Mouse (Mus musculus) kidney, postnatal 14 days (tissue): ENCODE measurements at regions not wholly inside any gene's neighbourhood (a gene's known extent, or its start where the extent isn't known, plus 50 kb on each side); places are given as distances from the start of the nearest gene placed in this dataset.
A peak's percentile ranks its signal among the peaks of the same experiment; 100 is the strongest.
"Not testable (repeated sequence)": the region's sequence is repeated elsewhere in the genome, so short reads cannot be mapped to it uniquely, and the experiment has no call there.

Experiments used
- DNase-seq: peaks from one replicate; pipeline ENCODE4 v3.0.0; 2022; ENCODE audit warnings: mixed read lengths

DNA sequence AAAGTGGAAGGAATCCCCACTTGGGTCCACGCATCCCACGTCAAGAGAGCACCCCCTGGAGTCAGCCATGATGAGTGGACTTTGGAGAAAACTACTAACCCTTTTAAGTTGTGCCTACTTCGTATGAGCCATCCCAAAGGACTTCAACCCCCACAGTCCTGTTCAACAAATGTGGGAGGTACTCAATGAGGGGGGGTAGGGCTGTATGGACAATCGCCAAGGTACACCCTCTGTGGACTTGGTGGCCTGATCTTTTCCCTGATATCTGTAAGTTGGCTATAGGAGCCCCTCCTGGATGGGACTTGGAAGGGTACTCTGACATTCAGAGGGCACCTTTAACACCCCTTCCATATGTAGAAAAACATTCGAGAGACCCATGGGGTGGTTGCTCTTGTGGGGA, 256.5 kb upstream of the Olfr161 start:
- not testable (repeated sequence) for DNase-seq

DNA sequence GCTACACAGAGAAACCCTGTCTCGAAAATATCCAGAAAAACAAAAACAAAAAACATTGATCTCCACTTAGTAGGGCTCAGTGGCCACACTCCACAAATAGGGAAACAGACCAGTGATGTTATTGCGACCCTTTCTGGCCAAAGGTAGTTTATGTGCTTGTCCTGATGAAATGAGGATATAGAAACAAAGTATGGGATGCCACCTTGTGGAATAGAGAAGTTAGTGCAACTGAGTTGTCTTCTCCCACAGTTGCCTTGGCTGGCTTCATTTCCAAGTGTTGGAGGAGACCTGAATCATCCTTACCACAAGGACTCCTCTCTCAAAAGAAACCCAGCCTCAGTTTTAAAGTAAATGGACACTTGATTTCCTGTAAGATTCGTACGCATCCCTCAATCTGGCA, 247.5 kb upstream of the Olfr161 start:
- not testable (repeated sequence) for DNase-seq

DNA sequence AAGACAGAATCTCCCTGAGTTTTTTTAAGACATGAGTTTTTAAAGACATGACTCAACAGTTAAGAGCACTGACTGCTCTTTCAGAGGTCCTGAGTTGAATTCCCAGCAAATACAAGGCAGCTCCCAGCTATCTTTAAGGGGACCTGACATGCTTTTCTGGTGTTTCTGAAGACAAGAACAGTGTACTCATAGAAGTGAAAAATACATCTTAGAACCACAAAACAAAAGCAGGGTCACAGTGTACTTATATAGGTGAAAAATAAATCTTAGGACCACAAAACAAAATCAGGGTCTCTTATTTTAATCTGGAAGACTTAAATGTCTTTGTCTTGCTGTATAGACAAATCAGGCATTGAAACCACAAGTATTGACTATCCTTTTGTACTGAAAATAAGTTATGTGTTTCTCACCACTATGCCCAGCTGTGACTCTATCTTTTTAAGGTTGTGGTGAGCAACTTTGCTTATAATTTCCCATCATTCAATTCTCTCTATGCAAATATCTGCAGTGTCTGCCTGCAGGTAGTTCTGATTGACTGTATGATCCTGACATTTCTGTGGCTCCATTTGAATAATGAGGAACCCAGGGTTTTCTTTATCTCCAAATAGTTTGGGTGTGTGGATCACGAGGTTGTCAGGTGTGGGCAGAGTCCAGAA, 246.0 kb upstream of the Olfr161 start:
- not testable (repeated sequence) for DNase-seq

DNA sequence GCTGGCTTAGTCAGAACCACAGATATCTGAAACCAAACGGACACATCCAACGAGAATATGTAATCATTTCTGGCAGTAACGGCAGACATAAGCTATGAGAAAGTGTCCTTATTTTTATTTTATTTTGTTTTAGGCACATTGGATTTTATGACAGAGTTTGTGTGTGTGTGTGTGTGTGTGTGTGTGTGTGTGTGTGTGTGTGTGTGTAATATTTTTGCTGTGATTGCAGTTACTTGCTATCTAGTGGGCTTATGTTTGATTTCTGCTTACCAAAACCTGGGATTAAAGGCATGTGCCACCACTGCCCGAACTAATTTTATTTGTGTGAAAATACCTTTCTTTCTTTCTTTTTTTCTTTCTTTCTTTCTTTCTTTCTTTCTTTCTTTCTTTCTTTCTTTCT, 241.5 kb upstream of the Olfr161 start:
- DNase-seq: not testable (repeated sequence)

DNA sequence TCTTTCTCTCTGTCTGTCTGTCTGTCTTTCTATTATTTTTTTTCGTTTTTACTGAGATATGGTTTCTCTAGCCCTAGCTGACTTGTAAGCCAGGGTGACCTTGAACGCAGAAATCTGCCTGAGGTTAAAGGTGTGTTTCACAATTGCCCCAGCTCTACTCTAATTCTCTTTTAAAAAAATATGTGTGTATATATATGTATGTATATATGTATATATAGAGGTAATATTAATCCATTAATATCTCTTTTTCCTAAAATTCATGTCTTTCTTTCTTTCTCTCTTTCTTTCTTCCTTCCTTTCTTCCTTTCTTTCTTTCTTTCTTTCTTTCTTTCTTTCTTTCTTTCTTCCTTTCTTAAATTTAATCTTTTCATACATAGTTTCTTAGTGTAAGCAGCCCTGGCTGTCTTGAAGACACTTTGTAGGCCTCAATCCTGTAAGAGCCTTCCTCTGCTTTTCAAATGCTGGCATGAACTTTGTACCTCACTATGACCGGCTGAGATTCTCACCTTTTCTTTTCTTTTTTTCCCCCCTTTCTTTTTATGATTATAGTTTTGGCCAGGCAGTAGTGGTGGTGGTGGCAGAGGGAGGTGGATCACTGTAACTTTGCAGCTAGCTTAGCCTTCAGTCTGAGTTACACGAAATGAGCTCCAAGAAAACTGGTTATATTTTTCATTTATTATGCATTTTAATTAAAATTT, 240.8 kb upstream of the Olfr161 start:
- not testable (repeated sequence) for DNase-seq

DNA sequence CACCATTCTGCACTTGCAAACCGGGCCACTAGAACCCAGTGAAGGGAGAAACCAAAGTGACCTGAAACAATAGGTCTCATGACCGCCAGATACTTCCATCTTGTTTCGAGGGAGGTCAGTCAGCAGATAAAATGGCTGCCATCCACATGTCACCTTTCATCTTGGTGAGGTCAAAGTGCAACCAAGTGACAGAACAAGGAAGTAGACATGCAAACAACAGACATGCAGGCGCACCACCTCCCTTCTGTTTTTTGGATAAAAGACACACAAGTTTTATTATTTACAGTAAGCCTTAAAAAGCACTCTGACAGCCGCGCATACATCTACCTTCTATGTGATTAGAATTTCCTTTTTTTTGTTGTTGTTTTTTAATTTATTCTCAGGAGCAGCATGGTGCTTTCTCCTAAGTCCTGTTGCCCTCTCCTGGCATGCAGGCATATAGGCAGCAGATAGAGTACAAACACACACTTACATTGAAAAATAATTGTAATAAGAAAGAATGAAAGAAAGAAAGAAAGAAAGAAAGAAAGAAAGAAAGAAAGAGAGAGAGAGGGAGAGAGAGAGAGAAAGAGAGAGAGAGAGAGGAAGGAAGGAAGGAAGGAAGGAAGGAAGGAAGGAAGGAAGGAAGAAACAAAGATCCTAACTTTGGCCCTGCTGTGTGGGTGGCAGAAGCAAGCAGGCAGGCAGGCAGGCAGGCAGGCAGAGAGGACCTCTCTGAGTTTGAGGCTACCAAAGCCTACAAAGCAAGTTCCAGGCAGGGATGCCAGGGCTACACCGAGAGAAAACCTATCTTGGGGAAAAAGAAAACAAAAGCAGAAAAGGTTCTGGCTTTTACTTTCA, 240.0 kb upstream of the Olfr161 start:
- DNase-seq: not testable (repeated sequence)

DNA sequence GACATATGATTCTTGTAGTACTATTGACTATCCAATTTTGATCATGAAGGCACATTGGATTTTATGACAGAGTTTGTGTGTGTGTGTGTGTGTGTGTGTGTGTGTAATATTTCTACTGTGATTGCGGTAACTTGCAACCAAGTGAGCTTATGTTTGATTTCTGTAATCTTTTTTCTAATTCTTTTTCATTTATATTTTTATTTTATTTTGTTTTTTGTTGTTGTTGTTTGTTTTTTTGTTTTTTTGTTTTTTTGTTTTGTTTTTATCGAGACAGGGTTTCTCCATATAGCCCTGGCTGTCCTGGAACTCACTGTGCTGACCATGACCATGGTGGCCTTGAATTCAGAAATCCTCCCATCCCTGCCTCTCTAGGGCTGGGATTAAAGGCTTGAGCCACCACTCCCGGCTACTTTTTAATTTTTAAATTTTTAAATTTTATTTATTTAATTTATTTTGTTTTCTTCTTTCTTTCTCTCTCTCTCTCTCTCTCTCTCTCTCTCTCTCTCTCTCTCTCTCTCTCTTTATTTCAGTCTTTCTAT, 239.3 kb upstream of the Olfr161 start:
- peak; percentile 80 for DNase-seq
